Mouse (Mus musculus) layer of hippocampus, postnatal 25 days (tissue): ENCODE results near the gene Omt2a. TPM values are rescaled to one million over a fixed set of nuclear protein-coding genes. Genes with fewer than 3 reads are reported as not detected.
A peak's percentile ranks its signal among the peaks of the same experiment; 100 is the strongest.
"Not testable (repeated sequence)": the region's sequence is repeated elsewhere in the genome, so short reads cannot be mapped to it uniquely, and the experiment has no call there.

Experiments
- DNase-seq, 2 experiments: peaks; one replicate each; pipeline ENCODE4 v3.0.0; 2022; ENCODE audit warnings: mixed read lengths in 2 of 2, low spot score in 1 of 2; ENCODE audit errors: extremely low spot score in 1 of 2
- total RNA-seq, 2 experiments: library from RNA; stranded (reverse); gene quantifications; 2 replicates each; pipeline ENCODE4 v1.2.3; 2021

Omt2a gene
- not detected for total RNA-seq

DNA sequence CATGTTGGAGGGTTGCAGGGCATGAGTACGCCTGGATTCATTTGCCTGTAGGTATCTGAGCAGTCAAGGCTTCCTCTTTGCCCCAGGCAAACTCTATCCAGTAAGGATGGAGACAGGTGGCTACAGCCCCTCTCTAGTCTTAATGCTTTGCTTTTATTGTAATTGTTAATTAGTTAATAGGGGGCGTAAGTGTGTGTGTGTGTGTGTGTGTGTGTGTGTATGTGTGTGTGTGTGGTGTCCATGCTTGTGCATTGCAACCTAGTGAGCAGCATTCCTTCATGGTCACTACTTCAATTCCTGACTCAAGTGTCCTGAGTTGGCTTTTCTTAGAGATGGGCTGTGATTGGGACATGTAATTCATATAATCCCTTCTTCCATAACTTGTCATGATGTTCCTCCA lies at the start of gene Omt2a:
Gene Omt2a (minus strand): TSS at position 101 of the 400 bp plus-strand sequence.
- no peak for DNase-seq

DNA sequence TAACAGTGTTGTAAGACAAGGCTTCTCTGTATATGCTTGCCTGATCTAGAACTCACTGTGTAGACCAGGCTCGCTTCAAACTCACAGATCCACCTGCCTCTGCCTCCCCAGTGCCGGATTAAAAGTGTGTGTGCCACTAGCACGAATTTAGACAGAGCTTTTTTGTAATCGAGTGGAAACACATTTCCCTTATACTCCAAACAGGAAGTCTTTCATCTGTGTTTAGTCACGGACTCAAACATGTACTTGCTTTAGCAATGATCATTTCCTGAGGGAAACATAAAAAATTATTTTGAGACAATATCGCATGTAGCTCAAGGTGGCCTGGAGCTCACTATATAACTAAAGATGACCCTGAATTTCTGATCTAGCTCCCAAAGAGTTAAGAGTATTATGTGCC lies 48.8 kb upstream of the Omt2a start:
- no peak for DNase-seq

DNA sequence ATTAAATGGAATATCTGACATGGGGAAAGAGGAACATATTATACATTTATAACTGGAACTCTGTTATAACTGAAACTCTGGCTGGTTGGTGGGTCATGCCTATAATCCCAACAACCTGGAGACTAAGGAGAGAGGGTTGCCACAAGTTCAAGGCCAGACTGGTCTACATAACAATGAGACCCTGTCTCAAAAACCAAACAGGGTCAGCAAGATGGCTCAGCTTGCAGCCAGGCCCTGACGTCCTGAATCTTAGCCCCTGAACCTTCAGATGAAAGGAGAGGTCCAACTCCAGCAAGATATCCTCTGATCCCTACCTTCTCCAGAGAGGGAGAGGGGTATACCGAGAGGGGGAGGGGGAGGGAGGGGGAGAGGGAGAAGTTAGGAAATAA lies 45.9 kb upstream of the Omt2a start:
- no peak for DNase-seq

DNA sequence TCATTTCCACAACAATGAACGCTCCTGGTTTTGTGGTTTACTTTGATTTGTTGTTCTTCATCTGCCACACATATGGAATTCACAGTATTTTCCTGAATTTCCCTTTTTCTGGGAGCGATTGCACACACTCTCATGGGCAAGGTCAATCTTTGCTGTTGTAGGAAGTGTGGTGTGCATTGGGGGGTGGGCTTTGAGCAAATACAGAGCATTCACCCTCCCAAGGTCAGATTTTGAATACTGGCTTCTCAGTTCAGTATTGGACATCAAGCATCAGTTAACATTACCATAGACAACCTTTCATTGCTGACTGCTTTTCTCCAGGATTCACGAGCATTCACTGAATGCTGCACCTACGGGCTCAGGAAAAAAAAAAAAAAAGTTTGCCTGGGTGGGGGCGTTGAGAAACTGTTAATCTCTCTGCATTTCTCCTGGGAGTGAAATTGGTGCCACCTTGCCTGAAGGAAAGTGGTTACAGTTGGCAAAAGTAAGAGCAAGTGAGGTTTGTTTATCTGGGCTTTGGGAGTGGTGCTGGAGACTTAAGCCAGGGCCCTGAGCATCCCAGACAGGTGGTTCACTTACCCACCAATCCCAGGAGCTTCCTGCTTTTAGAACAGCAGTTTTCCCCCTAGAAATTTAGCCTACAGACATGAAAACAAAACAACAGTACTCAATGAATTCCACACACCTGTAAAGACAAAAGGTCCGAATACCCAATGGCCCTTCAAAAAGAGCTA lies 45.3 kb upstream of the Omt2a start:
- DNase-seq = no peak

DNA sequence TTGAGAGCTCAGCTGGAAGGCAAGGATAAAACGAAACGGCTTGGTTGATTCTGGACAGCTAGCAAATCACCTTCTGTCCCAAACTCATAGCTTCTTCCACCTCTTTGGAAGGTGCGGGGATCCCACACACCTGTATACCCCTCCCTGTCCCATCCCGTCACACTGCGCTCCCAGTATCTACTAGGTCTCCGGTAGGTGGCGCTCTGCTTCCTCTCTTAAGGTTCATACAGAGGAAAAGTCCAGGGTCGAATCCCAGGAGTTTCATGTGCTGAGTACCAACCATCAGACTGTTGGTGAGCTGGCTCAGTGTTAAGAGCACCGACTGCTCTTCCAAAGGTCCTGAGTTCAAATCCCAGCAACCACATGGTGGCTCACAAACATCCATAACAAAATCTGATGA lies 43.5 kb upstream of the Omt2a start:
- DNase-seq = peak; percentile 24 to 78

DNA sequence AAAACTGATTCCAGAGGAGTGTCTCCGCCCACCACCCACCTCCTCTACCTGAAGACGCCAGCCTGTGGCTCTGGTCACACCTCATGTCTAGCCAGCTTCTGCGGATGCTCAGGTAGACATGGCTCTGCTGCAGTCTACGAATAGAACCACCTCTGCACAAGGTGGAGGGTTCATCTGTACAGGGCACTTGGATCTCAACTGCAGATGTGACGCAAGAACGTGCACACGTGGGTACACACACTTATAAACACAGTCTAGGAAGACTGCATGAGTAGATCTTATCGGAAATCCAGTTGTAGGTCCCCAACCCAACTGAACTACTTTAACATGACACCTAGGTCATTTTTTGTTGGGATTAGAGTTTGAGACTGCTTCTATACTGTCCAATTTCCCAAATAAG lies 41.0 kb upstream of the Omt2a start, which contains the start of gene Gsta2:
Gene Gsta2 (minus strand): TSS at position 178 of the 400 bp plus-strand sequence.
- no peak for DNase-seq

DNA sequence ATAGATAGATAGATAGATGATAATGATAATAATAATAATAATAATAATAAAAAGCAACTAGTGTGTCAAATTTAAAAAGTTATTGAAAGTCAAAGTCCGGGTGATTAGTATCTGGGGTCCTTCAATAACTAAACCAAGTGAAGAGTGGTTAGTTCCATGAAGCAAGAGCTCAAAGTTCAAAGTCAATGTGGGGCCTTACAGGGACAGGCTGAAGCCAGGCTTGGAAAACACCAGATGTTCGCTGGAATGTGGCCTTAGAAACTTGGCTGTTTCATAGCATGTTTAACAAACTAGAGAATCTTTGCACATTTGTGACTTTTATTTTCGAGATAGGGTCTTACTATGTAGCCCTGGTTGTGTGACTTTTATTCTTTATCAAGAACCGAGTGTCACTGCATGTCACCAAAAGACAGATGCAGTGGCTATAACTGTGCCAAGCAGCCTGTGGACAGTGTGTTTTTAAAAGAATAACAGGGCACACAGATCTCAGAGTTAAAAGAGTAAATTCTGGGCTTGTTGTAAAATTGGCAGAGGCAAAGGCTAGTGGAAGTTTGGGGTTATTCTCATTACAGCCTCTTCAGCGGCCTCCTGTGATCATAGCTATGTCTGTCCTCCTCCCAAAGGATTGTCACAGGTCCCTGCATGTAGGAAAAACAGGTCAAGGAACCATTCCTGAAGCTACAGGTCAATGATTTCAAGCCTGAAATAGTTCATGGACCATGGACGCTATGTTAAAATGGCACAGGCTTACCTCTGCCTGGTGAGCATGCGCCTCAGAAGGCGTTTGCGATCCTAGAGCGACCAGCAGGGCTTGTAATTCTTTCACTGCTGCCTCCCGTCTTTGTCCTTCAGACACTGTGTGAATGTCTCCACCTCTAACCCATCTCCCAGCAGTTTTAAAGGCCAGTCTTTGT lies 40.3 kb upstream of the Omt2a start:
- no peak for DNase-seq

DNA sequence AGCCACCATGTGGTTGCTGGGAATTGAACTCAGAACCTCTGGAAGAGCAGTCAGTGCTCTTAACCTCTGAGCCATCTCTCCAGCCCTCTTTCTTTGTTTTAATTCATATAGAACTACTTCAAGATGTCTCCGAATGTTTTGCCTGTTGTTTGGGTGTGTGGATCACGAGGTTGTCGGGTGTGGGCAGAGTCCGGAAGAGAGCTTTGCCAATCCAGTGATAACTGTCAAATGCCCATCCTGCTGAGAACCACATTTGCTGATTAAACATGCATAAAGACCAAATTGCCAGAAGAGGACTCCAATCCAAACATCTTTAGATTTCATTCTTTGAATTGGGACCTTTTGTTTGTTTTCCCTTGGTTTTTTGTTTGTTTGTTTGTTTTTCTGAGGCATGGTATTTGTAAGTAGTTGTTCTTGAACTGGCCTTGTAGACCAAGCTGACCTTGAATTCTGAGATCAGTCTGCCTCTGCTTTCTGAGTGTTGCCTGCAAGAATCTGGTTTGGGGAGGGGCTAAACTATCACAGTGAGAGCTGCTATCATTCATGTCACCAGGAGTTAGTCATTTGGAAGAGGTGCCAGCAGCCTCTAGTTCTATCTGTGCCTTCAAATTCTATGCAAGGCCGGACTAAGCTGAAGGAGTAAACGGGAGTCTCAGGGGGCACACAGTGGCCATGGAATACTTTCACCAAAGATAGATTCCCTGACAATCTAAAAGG lies 37.1 kb upstream of the Omt2a start:
- no peak for DNase-seq

DNA sequence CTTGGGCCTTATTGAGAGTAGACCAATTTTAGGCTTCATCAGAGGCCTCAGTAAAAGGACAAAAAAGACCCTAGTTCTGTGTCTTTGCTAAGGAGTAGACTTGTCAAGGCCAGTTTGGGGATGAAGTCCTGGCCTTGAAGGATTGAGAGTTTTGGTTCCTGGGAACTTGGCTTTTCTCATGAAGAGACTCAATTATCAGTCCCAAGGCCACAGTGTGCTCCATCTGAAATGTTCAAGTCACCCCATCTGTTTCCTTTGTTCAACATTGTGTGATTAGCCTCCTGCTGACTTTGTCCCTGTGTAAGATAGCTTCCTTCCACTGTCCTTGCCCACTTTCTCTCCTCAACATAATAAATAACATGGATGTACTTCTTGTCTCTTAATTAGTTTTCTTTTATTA lies 35.4 kb upstream of the Omt2a start:
- not testable (repeated sequence) for DNase-seq

DNA sequence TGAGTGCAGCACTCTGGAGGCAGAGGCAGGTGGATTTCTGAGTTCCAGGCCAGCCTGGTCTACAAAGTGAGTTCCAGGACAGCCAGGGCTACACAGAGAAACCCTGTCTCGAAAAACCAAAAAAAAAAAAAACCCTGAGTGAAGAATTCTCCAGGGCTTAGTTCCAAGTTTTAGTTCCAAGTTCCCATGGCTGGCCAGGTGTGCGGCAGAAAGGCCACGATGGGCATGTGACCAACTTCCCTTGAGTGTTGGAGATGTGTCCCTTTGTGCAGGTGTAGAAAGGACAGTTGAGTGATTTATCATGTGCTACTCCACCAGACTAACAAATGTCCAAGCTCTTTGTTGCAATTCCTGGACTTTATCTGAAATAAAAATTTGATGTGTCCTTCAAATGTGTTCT lies 34.5 kb upstream of the Omt2a start:
- not testable (repeated sequence) for DNase-seq

DNA sequence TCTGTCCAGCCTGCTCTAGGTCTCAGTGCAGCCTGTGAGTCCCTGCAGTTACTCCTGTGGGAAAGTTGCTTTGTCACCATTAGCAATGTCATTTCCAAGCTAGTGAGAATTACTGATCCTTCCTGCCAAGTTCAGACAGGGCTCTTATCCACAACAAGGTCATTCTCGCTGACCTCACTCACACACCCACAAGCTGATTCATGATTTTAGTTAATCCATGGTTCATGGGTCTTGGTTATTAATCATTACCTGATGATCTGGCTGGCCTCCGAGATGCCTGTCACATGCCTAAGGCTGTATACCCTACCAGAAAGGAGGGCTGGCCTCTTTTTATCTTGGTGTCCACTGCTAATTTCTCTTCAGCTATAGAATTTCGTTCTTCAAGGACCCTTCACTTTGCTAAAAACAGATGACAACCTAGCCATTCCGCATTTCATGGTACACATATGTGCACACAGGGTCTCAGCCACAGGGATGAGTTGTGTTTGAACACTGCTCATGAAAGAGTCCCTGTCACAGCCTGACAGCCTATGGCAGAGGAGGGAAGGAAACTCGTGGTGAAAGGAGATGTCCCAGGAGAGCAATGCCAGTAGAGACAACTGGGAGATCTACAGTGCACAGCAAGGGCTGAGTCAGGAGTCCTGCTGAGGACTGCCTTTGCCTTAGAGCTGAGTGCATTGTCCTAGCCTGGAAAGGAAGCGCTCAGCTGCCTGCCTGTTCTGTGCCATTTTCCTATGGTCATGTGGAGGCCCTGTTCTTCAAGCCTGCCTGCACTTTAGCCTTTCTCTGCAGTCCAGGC lies 33.8 kb upstream of the Omt2a start:
- not testable (repeated sequence) for DNase-seq

DNA sequence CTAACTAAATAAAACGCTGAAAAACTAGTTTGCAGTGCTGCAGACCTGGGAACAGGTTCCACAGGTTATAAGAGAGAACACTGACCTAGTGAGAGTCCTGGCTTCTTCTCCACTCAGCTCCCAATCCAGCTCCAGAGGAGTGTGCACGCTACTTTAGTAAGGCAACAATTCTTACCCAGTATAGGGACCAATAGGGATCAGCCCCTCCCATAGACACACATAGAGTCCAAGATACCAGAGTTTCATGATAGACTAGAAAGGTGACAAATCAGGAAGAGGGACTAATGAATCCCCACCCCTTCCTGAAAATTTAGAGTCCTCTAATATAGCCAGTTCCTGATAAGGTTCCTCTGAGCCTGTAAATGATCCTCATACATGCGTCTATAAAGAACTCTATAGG lies 32.4 kb upstream of the Omt2a start:
- DNase-seq = no peak

DNA sequence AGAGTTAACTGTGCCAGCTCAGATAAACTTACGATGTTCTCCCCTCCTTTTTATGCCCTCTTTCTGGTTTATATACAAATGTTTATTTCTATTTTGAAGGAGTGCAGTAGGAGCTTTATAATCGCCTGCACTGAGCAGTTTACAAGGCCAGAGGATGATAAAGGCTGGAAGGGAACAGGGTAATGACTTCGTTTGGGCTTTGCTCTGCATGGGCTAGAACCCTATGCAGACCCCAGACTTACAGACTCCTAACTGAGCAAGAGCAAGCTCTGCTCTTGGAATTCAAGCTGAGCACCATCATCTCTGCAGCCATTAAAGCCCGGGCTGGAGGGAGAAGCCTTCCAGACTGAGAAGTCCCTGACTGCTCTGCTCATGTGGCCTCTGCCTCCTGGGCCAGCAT lies 30.6 kb upstream of the Omt2a start:
- DNase-seq = not testable (repeated sequence)

DNA sequence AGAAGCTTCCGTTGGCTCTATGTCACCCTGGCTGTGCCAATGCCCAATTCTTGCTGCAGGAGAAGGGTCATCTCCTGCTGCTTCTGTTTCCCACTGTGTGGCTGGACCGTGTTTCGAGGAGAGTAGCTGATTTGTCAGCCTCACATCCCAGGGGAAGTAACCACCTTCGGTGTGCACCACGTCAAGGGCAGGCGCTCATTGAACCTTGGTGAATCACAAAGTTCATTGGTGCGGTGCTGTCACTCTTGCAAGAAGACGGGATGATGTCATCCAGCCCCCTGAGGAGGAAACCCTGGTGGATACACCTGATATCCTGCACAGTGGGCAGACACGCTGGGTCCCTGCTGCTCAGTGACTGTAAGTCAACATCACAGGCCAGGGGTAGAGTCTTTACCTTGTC lies 28.5 kb upstream of the Omt2a start:
- not testable (repeated sequence) for DNase-seq

DNA sequence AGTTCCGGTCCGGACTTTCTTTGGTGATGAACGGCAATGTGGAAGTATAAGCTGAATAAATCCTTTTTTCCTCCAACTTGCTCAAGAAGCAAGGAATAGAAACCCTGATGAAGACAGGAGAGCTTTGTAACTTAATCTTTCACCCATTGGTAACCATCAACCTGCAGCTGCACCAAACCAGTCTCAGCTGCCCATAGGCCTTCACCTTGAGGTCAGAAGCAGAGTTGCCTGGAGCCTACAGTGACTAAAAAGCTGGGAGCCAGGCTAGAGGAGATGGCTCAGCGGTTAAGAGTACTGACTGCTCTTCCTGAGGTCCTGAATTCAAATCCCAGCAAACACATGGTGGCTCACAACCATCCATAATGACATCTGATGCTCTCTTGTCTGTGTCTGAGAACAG lies 27.9 kb upstream of the Omt2a start:
- not testable (repeated sequence) for DNase-seq

DNA sequence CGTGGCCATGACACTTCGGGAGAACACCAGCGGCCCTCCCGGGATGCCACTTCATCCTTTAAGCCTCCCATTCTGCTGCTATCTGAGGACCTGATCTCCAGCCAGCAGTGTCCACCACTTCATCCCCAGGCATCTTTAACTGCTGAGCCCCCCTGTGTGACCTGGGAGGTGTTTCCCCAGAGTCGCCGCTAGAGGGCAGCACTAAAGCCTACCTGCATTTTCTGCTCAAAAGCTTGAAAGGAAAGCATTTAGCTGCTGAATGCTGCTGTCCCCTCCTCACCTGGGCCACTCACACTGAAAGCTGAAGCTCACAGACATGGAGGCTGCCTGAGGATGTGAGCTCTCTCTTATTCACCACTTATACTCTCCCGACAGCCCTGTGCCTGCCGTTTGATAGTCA lies 25.7 kb upstream of the Omt2a start:
- peak; percentile 33 to 62 for DNase-seq

DNA sequence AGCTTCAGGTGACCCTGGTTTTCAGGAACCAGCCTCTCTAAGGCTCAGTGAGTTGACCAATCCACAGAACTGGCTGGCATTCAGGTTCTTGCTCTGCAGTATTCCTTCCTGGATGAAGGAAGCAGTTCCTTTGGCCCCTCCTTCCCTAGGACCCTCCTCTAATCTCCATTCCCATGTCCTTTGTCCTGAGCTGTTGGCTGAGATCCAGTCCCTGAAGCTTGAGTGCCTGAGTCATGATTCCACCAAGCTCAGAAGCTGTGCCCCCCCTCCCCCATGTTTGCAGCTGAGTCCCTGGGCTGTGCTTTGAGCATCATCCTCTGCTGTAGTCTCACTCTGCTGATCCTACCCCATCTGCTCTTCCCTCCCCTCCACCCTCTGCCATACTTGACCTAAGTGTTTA lies 22.5 kb upstream of the Omt2a start:
- DNase-seq = not testable (repeated sequence)

DNA sequence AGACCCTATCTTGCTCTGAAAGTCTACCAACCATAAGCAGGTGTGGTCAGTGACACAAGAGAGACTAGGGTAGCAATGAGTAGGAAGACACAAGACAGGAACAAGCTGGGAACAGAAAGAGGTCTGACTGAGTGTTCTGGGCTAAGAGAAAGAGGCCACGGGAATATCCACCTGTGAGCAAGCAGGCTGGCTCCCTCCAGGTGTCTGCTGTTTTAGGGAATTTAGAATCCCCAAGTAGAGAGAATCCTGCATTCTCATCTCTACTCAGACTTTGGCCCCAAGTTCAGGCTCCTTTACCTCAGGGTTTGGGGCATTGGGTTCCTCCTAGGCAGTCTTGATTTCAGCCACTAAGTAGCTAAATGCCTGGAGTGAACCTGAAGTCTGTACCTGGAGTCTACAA lies 12.7 kb upstream of the Omt2a start, which contains the start of gene Omt2b:
Gene Omt2b (plus strand): TSS at position 301 of the 400 bp plus-strand sequence.
- DNase-seq = not testable (repeated sequence)

DNA sequence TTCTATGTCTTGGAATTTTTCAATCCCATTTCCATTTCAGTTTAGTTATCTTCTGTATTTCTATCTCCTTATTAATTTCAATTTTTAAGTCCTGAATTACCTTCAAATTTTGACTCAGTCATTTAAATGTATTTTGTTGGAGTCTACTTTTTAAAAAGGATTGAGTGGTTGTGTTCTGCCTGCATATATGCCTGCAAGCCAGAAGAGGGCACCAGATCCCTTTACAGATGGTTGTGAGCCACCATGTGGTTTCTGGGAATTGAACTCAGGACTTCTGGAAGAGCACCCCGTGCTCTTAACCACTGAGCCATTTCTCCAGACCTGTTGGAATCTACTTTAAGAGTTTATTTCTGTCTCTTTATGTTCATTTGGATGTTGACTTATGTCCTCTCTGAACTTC lies 4.9 kb upstream of the Omt2a start:
- no peak for DNase-seq

DNA sequence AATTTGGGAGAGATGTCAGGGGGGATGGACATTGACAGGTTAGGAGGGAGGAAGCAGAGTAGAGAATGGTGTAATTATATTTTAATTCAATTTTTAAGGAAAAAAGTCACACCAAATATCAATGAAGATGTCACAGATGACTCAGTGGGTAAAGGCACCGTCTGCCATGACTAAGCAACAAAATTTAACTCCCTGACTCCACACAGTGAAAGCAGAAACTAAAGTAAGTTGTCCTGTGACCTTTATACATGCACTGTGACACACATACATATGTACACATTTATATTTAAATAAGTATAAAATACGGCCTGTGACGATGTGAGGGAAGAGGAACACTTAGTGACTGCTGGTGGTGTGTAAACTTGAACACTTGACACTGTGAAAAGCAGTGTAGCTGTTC lies 6.5 kb downstream of the Omt2a start:
- not testable (repeated sequence) for DNase-seq
